Mouse (Mus musculus) erythroblast, embryonic 14.5 days (primary cell): Measurements from ENCODE around the gene Mpped2.

Experiments
- GATA1 ChIP-seq: IDR thresholded peaks from 2 replicates; pipeline ENCODE4 v1.6.1; 2012; ENCODE audit warnings: low read length, inconsistent platforms, mixed read lengths
- TAL1 ChIP-seq: IDR thresholded peaks from 3 replicates; pipeline ENCODE4 v1.6.1; 2012; ENCODE audit warnings: low read length, inconsistent platforms, mixed read lengths

GRCm38 (mm10) chr2:106731478-106731877, 38.4 kb downstream of the Mpped2 start:
- no peak for TF ChIP-seq TAL1
- no peak for TF ChIP-seq GATA1
